Mouse (Mus musculus) MEL (cell line): ENCODE measurements around the gene C130032M10Rik. TPM values are rescaled to one million over a fixed set of nuclear protein-coding genes. Genes with fewer than 3 reads are reported as not detected.
A peak's percentile ranks its signal among the peaks of the same experiment; 100 is the strongest.

Experiments used
- DNase-seq: peaks from one replicate; pipeline ENCODE4 v3.0.0; 2011; ENCODE audit warnings: low read depth, low spot score
- H3K27ac ChIP-seq: 2 replicates; pipeline ENCODE4 v1.5.1; 2012; ENCODE audit warnings: low read depth, mild to moderate bottlenecking, control low read depth, low read length, moderate library complexity; ENCODE audit not compliant: control insufficient read depth
- H3K27me3 ChIP-seq, 2 experiments: fragments of 150-350 bp in 1 of 2; sonication (generic) in 1 of 2; 2 replicates each; pipeline ENCODE4 v1.6.1; 2012; ENCODE audit warnings: low read length in 2 of 2, mild to moderate bottlenecking in 2 of 2, improper control_type of control experiment in 1 of 2, moderate library complexity in 1 of 2; ENCODE audit not compliant: insufficient read depth in 2 of 2, control insufficient read depth in 1 of 2
- H3K36me3 ChIP-seq, 2 experiments: 2 replicates each; pipeline ENCODE4 v1.6.1; 2012 to 2014; ENCODE audit warnings: low read length in 2 of 2, improper control_type of control experiment in 1 of 2, inconsistent platforms in 1 of 2, mild to moderate bottlenecking in 1 of 2; ENCODE audit not compliant: insufficient read depth in 2 of 2, control insufficient read depth in 1 of 2
- H3K4me1 ChIP-seq, 2 experiments: fragments of 150-350 bp in 1 of 2; sonication (generic) in 1 of 2; 2 replicates each; pipeline ENCODE4 v1.6.1; 2012; ENCODE audit warnings: low read length in 2 of 2, improper control_type of control experiment in 1 of 2, mild to moderate bottlenecking in 1 of 2; ENCODE audit not compliant: insufficient read depth in 2 of 2, control insufficient read depth in 1 of 2
- H3K4me3 ChIP-seq, 2 experiments: fragments of 150-350 bp in 1 of 2; sonication (generic) in 1 of 2; 2 replicates each; pipeline ENCODE4 v1.5.1; 2012; ENCODE audit warnings: low read depth in 2 of 2, low read length in 2 of 2, mild to moderate bottlenecking in 2 of 2, moderate library complexity in 2 of 2, control low read depth in 1 of 2, improper control_type of control experiment in 1 of 2; ENCODE audit not compliant: control insufficient read depth in 1 of 2, insufficient read depth in 1 of 2
- H3K79me2 ChIP-seq: 2 replicates; pipeline ENCODE4 v1.6.1; 2012; ENCODE audit warnings: mild to moderate bottlenecking, low read length, moderate library complexity; ENCODE audit not compliant: control insufficient read depth, poor library complexity, insufficient read depth
- H3K9ac ChIP-seq: 2 replicates; pipeline ENCODE4 v1.6.1; 2012; ENCODE audit warnings: low read depth, mild to moderate bottlenecking, control low read depth, low read length, moderate library complexity; ENCODE audit not compliant: control insufficient read depth, poor library complexity, severe bottlenecking
- H3K9me3 ChIP-seq: fragments of 150-350 bp; sonication (generic); replicated peaks from 2 replicates; pipeline ENCODE4 v1.6.1; 2012; ENCODE audit warnings: mild to moderate bottlenecking, low read length, improper control_type of control experiment, moderate library complexity; ENCODE audit not compliant: insufficient read depth
- BHLHE40 ChIP-seq: IDR thresholded peaks from 2 replicates; pipeline ENCODE4 v1.6.1; 2012; ENCODE audit warnings: low read depth, mild to moderate bottlenecking, inconsistent platforms, low read length, improper control_type of control experiment, borderline replicate concordance
- ELF1 ChIP-seq: IDR thresholded peaks from 2 replicates; pipeline ENCODE4 v1.6.1; 2014; ENCODE audit warnings: low read depth, mild to moderate bottlenecking, inconsistent platforms, low read length, improper control_type of control experiment, moderate library complexity
- EP300 ChIP-seq, 2 experiments: IDR thresholded peaks; 2 replicates each; pipeline ENCODE4 v1.6.1; 2011; ENCODE audit warnings: improper control_type of control experiment in 2 of 2, low read length in 2 of 2, low read depth in 1 of 2, mild to moderate bottlenecking in 1 of 2
- ETS1 ChIP-seq: IDR thresholded peaks from 2 replicates; pipeline ENCODE4 v1.6.1; 2012; ENCODE audit warnings: low read depth, mild to moderate bottlenecking, inconsistent platforms, low read length, improper control_type of control experiment, moderate library complexity
- GATA1 ChIP-seq: IDR thresholded peaks from 2 replicates; pipeline ENCODE4 v1.6.1; 2011; ENCODE audit warnings: low read depth, low read length, improper control_type of control experiment
- HCFC1 ChIP-seq: IDR thresholded peaks from 2 replicates; pipeline ENCODE4 v1.6.1; 2012; ENCODE audit warnings: low read depth, mild to moderate bottlenecking, inconsistent platforms, low read length, improper control_type of control experiment, moderate library complexity
- JUND ChIP-seq: IDR thresholded peaks from 2 replicates; pipeline ENCODE4 v1.6.1; 2011; ENCODE audit warnings: low read depth, mild to moderate bottlenecking, improper control_type of control experiment, low read length
- KAT2A ChIP-seq: conservative IDR thresholded peaks from 2 replicates; pipeline ENCODE4 v1.6.1; 2012; ENCODE audit warnings: low read depth, low read length, improper control_type of control experiment, inconsistent platforms
- MAX ChIP-seq: IDR thresholded peaks from 2 replicates; pipeline ENCODE4 v1.6.1; 2011; ENCODE audit warnings: low read length, improper control_type of control experiment
- MEF2A ChIP-seq: IDR thresholded peaks from 2 replicates; pipeline ENCODE4 v1.6.1; 2014; ENCODE audit warnings: low read depth, mild to moderate bottlenecking, inconsistent platforms, low read length, improper control_type of control experiment; ENCODE audit not compliant: poor library complexity, insufficient replicate concordance, severe bottlenecking; ENCODE audit errors: extremely low read depth
- MXI1 ChIP-seq: IDR thresholded peaks from 2 replicates; pipeline ENCODE4 v1.6.1; 2011; ENCODE audit warnings: mild to moderate bottlenecking, low read depth, low read length, improper control_type of control experiment
- MYB ChIP-seq: IDR thresholded peaks from 2 replicates; pipeline ENCODE4 v1.6.1; 2011; ENCODE audit warnings: mild to moderate bottlenecking, low read depth, low read length, improper control_type of control experiment
- MYC ChIP-seq: IDR thresholded peaks from 2 replicates; pipeline ENCODE4 v1.6.1; 2011; ENCODE audit warnings: low read depth, mild to moderate bottlenecking, low read length, improper control_type of control experiment, moderate library complexity
- NRF1 ChIP-seq: IDR thresholded peaks from 2 replicates; pipeline ENCODE4 v1.6.1; 2014; ENCODE audit warnings: low read depth, mild to moderate bottlenecking, inconsistent platforms, low read length, improper control_type of control experiment, moderate library complexity; ENCODE audit not compliant: poor library complexity, insufficient read depth, severe bottlenecking
- POLR2A ChIP-seq, 2 experiments: IDR thresholded peaks; 2 replicates each; pipeline ENCODE4 v1.6.1; 2011 to 2012; ENCODE audit warnings: low read length in 2 of 2, mild to moderate bottlenecking in 2 of 2, control low read depth in 1 of 2, improper control_type of control experiment in 1 of 2, low read depth in 1 of 2, moderate library complexity in 1 of 2; ENCODE audit not compliant: control insufficient read depth in 1 of 2, insufficient read depth in 1 of 2, poor library complexity in 1 of 2
- RCOR1 ChIP-seq: IDR thresholded peaks from 2 replicates; pipeline ENCODE4 v1.6.1; 2012; ENCODE audit warnings: low read depth, mild to moderate bottlenecking, inconsistent platforms, low read length, improper control_type of control experiment
- SIN3A ChIP-seq: IDR thresholded peaks from 2 replicates; pipeline ENCODE4 v1.6.1; 2012; ENCODE audit warnings: low read length, improper control_type of control experiment, inconsistent platforms
- TAL1 ChIP-seq: IDR thresholded peaks from 2 replicates; pipeline ENCODE4 v1.6.1; 2012; ENCODE audit warnings: mild to moderate bottlenecking, inconsistent platforms, low read length, moderate library complexity, mixed read lengths
- TCF12 ChIP-seq: IDR thresholded peaks from 2 replicates; pipeline ENCODE4 v1.6.1; 2014; ENCODE audit warnings: low read depth, mild to moderate bottlenecking, inconsistent platforms, low read length, improper control_type of control experiment, moderate library complexity
- USF1 ChIP-seq: IDR thresholded peaks from 2 replicates; pipeline ENCODE4 v1.6.1; 2014; ENCODE audit warnings: low read depth, mild to moderate bottlenecking, inconsistent platforms, low read length, improper control_type of control experiment, moderate library complexity
- ZMIZ1 ChIP-seq: IDR thresholded peaks from 2 replicates; pipeline ENCODE4 v1.6.1; 2012; ENCODE audit warnings: low read depth, mild to moderate bottlenecking, inconsistent platforms, low read length, improper control_type of control experiment, moderate library complexity
- polyA plus RNA-seq, 2 experiments: library from polyadenylated mRNA; stranded (reverse) in 1 of 2; unstranded in 1 of 2; fragments of >175 nt in 1 of 2; fragments of >200 nt in 1 of 2; gene quantifications; 2 replicates each; pipeline versions ENCODE4 v1.2.1 to v1.2.4; 2012; ENCODE audit warnings: low replicate concordance in 2 of 2, low read depth in 1 of 2; ENCODE audit not compliant: insufficient read length in 2 of 2, insufficient read depth in 1 of 2, missing spikeins in 1 of 2
- total RNA-seq: library from RNA; depleted of rRNA; stranded (reverse); fragments of 300-350 nt; gene quantifications from 2 replicates; pipeline ENCODE4 v1.2.3, GENCODE M21; 2012

The C130032M10Rik gene
- total and polyA plus RNA-seq, 3 experiments, result not detected

DNA sequence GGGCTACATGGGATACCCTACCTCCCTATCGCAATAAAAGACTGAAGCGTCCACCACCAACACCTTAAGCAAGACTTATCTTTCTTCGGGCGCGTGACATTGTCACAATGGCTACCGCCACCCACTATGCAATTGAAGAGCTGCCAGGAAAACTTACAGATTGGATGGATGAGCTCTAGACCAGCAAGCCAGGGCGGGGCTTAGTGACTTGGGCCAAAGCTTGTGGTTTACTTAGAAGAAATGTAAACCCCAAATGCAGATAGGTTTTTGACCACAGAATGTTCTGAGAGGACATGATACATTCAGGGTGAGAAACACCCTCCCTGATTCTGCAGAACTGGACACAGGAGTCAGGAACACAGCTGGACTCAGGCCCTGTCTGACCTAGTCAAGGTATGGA is 14.4 kb upstream of the C130032M10Rik start:
- H3K79me2 ChIP-seq, result no peaks in the 10 kb centered on the region
- H3K9ac ChIP-seq, result 0 out of 2 replicates have a peak overlapping the region, but pooled peaks have one; percentile 12
- peak overlapping the region; percentile 39; the same call in 1 of the 2 replicates for H3K27ac ChIP-seq

DNA sequence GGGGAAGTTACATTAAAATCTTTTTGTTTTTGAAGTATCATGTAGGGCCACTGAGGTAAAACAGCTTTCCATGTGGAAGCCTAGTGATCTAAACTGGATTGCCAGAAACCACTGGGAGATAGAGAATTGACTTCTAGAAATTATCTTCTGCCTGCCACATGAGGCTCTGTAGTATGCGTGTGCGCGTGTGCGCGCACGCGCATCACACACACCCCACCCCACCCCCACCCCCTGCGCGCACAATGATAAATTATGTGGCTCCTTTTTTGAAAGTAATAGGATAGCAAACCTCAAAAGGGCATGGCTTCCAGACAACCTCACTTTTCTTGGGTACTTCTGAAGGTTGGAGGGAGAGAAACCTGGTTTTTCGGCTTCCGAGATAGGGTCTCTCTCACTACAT is 13.6 kb upstream of the C130032M10Rik start:
- Histone ChIP-seq H3K9me3 (no peaks in the 10 kb centered on the region), H3K79me2 (no peaks in the 10 kb centered on the region), H3K27ac (peak overlapping the region; percentile 81), H3K4me1 (peaks cover 0 to 22% of the 10 kb centered on the region in 2 experiments; a peak in 2 of 4 replicates), H3K4me3 (peak overlapping the region; percentile 66 to 70), H3K9ac (peak overlapping the region; percentile 67), H3K27me3 (no peaks in the 10 kb centered on the region), H3K36me3 (peaks cover 0 to 10% of the 10 kb centered on the region in 2 experiments; a peak in 2 of 4 replicates)
- TF ChIP-seq GATA1 (peak; percentile 52; the same call in 1 of the 2 replicates), EP300 (IDR thresholded peaks at IDR 0.05; ENCODE audit: low read depth in 1 of 2, low read length in 2 of 2) (no peak; a peak in 1 of 4 replicates), MEF2A (no peak), MYC (peak; percentile 71; the same call in 1 of the 2 replicates), POLR2A (IDR thresholded peaks at IDR 0.05; ENCODE audit: control insufficient read depth in 1 of 2, insufficient read depth in 1 of 2, low read depth in 1 of 2, low read length in 2 of 2, poor library complexity in 1 of 2) (peak in 1 of 2 experiments; percentile 25; a peak in 1 of 4 replicates), TAL1 (0 out of 2 replicates have a peak, but pooled peaks have one; percentile 21), NRF1 (peak; percentile 80)
- peak; percentile 75 for DNase-seq

More for the DNA sequence above, 14.4 kb upstream of the C130032M10Rik start:
- Histone ChIP-seq H3K27me3 (no peaks in the 10 kb centered on the region), H3K36me3 (peaks cover 0 to 10% of the 10 kb centered on the region in 2 experiments; a peak in 2 of 4 replicates), H3K9me3 (no peaks in the 10 kb centered on the region), H3K4me3 (no peak overlapping the region), H3K4me1 (peaks cover 0 to 22% of the 10 kb centered on the region in 2 experiments; a peak in 2 of 4 replicates)
- peak; percentile 82 for DNase-seq
- peak; percentile 3; the same call in 1 of the 2 replicates for TF ChIP-seq MXI1
- TF ChIP-seq ELF1, result no peak
- peak; percentile 70 to 76 for TF ChIP-seq EP300 (IDR thresholded peaks at IDR 0.05; ENCODE audit: low read depth in 1 of 2, low read length in 2 of 2)
- peak; percentile 46; the same call in 1 of the 2 replicates for TF ChIP-seq USF1
- peak; percentile 60 for TF ChIP-seq GATA1
- peak; percentile 72; the same call in 1 of the 2 replicates for TF ChIP-seq BHLHE40
- TF ChIP-seq RCOR1, result peak; percentile 93
- 0 out of 2 replicates have a peak, but pooled peaks have one; percentile 5 for TF ChIP-seq MYB
- TF ChIP-seq ETS1, result peak; percentile 39; the same call in 1 of the 2 replicates
- no peak for TF ChIP-seq KAT2A
- TF ChIP-seq MYC, result peak; percentile 21; the same call in 1 of the 2 replicates
- TF ChIP-seq MAX, result 0 out of 2 replicates have a peak, but pooled peaks have one; percentile 17
- peak; percentile 25; the same call in 1 of the 2 replicates for TF ChIP-seq TCF12
- TF ChIP-seq JUND, result no peak
- no peak for TF ChIP-seq ZMIZ1
- TF ChIP-seq TAL1, result peak; percentile 52
- no peak for TF ChIP-seq HCFC1
- peak; percentile 48; the same call in 1 of the 2 replicates for TF ChIP-seq SIN3A
